Mouse (Mus musculus): Measurements from ENCODE around the gene Fxyd2. TPM values are rescaled to one million over a fixed set of nuclear protein-coding genes. Genes with fewer than 3 reads are reported as not detected.

The Fxyd2 gene
- polyA plus RNA-seq, 1 experiment from 2014 or later = 1.1 TPM

- Histone ChIP-seq H3K4me2 (no peak overlapping the region), H3K36me3 (no peaks in the 10 kb centered on the region), H3K9ac (no peak overlapping the region), H3K9me3 (no peaks in the 10 kb centered on the region), H3K4me1 (peaks cover 26% of the 10 kb centered on the region), H3K27me3 (replicated peaks) (peaks cover 80% of the 10 kb centered on the region), H3K27ac (replicated peaks) (no peak overlapping the region), H3K4me3 (no peak overlapping the region)
- ATAC-seq (ENCODE audit: extremely low read depth, insufficient number of reproducible peaks, low FRiP score, low TSS enrichment) = no peak
- WGBS = 13% methylated on average over 5 of the region's 5 CpGs
Measured at GRCm38 (mm10) chr9:45429392-45429791, 29.9 kb downstream of the Fxyd2 start.

- Histone ChIP-seq H3K27ac (replicated peaks) (no peak overlapping the region), H3K9me3 (no peaks in the 10 kb centered on the region), H3K4me1 (peaks cover 26% of the 10 kb centered on the region), H3K4me2 (peak overlapping the region; percentile 75), H3K9ac (peak overlapping the region; percentile 62), H3K4me3 (peak overlapping the region; percentile 50), H3K36me3 (no peaks in the 10 kb centered on the region), H3K27me3 (replicated peaks) (peaks cover 86% of the 10 kb centered on the region)
- 3% methylated on average over 47 of the region's 54 CpGs for WGBS
- ATAC-seq (ENCODE audit: extremely low read depth, insufficient number of reproducible peaks, low FRiP score, low TSS enrichment) = no peak
Measured at GRCm38 (mm10) chr9:45429951-45430697, 30.7 kb downstream of the Fxyd2 start.

- peak overlapping the region; percentile 50 for H3K4me3 ChIP-seq
- WGBS = 2% methylated on average over 17 of the region's 17 CpGs
- peaks cover 26% of the 10 kb centered on the region for H3K4me1 ChIP-seq
- no peaks in the 10 kb centered on the region for H3K36me3 ChIP-seq
- H3K9me3 ChIP-seq = no peaks in the 10 kb centered on the region
- H3K4me2 ChIP-seq = peak overlapping the region; percentile 75
- peaks cover 91% of the 10 kb centered on the region for H3K27me3 ChIP-seq (replicated peaks)
- H3K27ac ChIP-seq (replicated peaks) = no peak overlapping the region
- peak overlapping the region; percentile 62 for H3K9ac ChIP-seq
- no peak for ATAC-seq (ENCODE audit: extremely low read depth, insufficient number of reproducible peaks, low FRiP score, low TSS enrichment)
Measured at GRCm38 (mm10) chr9:45430698-45430959, 31.2 kb downstream of the Fxyd2 start.

GRCm38 (mm10) chr9:45431150-45431549 lies 31.7 kb downstream of the Fxyd2 start:
- ATAC-seq (ENCODE audit: extremely low read depth, insufficient number of reproducible peaks, low FRiP score, low TSS enrichment) = no peak
- Histone ChIP-seq H3K9ac (no peak overlapping the region), H3K4me1 (peaks cover 26% of the 10 kb centered on the region), H3K27me3 (replicated peaks) (peaks cover 91% of the 10 kb centered on the region), H3K9me3 (no peaks in the 10 kb centered on the region), H3K4me2 (peak overlapping the region; percentile 75), H3K36me3 (no peaks in the 10 kb centered on the region), H3K27ac (replicated peaks) (no peak overlapping the region), H3K4me3 (peak overlapping the region; percentile 50)
- 3% methylated on average over 26 of the region's 26 CpGs for WGBS

- no peak overlapping the region for H3K4me3 ChIP-seq
- peaks cover 81% of the 10 kb centered on the region for H3K27me3 ChIP-seq (replicated peaks)
- H3K36me3 ChIP-seq = no peaks in the 10 kb centered on the region
- H3K4me2 ChIP-seq = no peak overlapping the region
- H3K9me3 ChIP-seq = no peaks in the 10 kb centered on the region
- no peak overlapping the region for H3K9ac ChIP-seq
- ATAC-seq (ENCODE audit: extremely low read depth, insufficient number of reproducible peaks, low FRiP score, low TSS enrichment) = no peak
- H3K27ac ChIP-seq (replicated peaks) = no peak overlapping the region
- WGBS = 69% methylated on average over 12 of the region's 12 CpGs
- peaks cover 18% of the 10 kb centered on the region for H3K4me1 ChIP-seq
Measured at GRCm38 (mm10) chr9:45432639-45433038, 33.2 kb downstream of the Fxyd2 start.

GRCm38 (mm10) chr9:45433119-45433518 lies 33.6 kb downstream of the Fxyd2 start:
- ATAC-seq (ENCODE audit: extremely low read depth, insufficient number of reproducible peaks, low FRiP score, low TSS enrichment) = no peak
- 73% methylated on average over 9 of the region's 9 CpGs for WGBS
- H3K27ac ChIP-seq (replicated peaks) = no peak overlapping the region
- no peak overlapping the region for H3K4me3 ChIP-seq
- no peaks in the 10 kb centered on the region for H3K36me3 ChIP-seq
- H3K4me2 ChIP-seq = no peak overlapping the region
- H3K4me1 ChIP-seq = peaks cover 18% of the 10 kb centered on the region
- H3K9me3 ChIP-seq = no peaks in the 10 kb centered on the region
- H3K27me3 ChIP-seq (replicated peaks) = peaks cover 78% of the 10 kb centered on the region
- H3K9ac ChIP-seq = no peak overlapping the region

- peaks cover 78% of the 10 kb centered on the region for H3K27me3 ChIP-seq (replicated peaks)
Measured at GRCm38 (mm10) chr9:45434171-45434570, 34.7 kb downstream of the Fxyd2 start.

GRCm38 (mm10) chr9:45439025-45439424 lies 39.6 kb downstream of the Fxyd2 start:
- 66% methylated on average over 4 of the region's 4 CpGs for WGBS
- H3K9ac ChIP-seq = no peak overlapping the region
- H3K9me3 ChIP-seq = no peaks in the 10 kb centered on the region
- H3K4me1 ChIP-seq = no peaks in the 10 kb centered on the region
- peaks cover 68% of the 10 kb centered on the region for H3K27me3 ChIP-seq (replicated peaks)
- no peak overlapping the region for H3K4me2 ChIP-seq
- no peak overlapping the region for H3K27ac ChIP-seq (replicated peaks)
- no peak for ATAC-seq (ENCODE audit: extremely low read depth, insufficient number of reproducible peaks, low FRiP score, low TSS enrichment)
- H3K4me3 ChIP-seq = no peak overlapping the region
- H3K36me3 ChIP-seq = no peaks in the 10 kb centered on the region

More at GRCm38 (mm10) chr9:45434171-45434570, 34.7 kb downstream of the Fxyd2 start:
- no peak for ATAC-seq (ENCODE audit: extremely low read depth, insufficient number of reproducible peaks, low FRiP score, low TSS enrichment)
- Histone ChIP-seq H3K9me3 (no peaks in the 10 kb centered on the region), H3K4me2 (no peak overlapping the region), H3K4me3 (no peak overlapping the region), H3K27ac (replicated peaks) (no peak overlapping the region), H3K9ac (no peak overlapping the region), H3K4me1 (peaks cover 18% of the 10 kb centered on the region), H3K36me3 (no peaks in the 10 kb centered on the region)
- WGBS = 76% methylated on average over 2 of the region's 2 CpGs

- no peak for ATAC-seq (ENCODE audit: extremely low read depth, insufficient number of reproducible peaks, low FRiP score, low TSS enrichment)
- H3K4me2 ChIP-seq = no peak overlapping the region
- no peaks in the 10 kb centered on the region for H3K9me3 ChIP-seq
- no peak overlapping the region for H3K4me3 ChIP-seq
- WGBS = 70% methylated on average over 16 of the region's 16 CpGs
- peaks cover 57% of the 10 kb centered on the region for H3K27me3 ChIP-seq (replicated peaks)
- H3K9ac ChIP-seq = no peak overlapping the region
- no peak overlapping the region for H3K27ac ChIP-seq (replicated peaks)
- no peaks in the 10 kb centered on the region for H3K4me1 ChIP-seq
- H3K36me3 ChIP-seq = no peaks in the 10 kb centered on the region
Measured at GRCm38 (mm10) chr9:45440083-45440784, 40.8 kb downstream of the Fxyd2 start.

GRCm38 (mm10) chr9:45444251-45444798 lies 44.9 kb downstream of the Fxyd2 start:
- Histone ChIP-seq H3K9me3 (no peaks in the 10 kb centered on the region), H3K4me3 (no peak overlapping the region), H3K4me2 (no peak overlapping the region), H3K36me3 (no peaks in the 10 kb centered on the region), H3K27ac (replicated peaks) (no peak overlapping the region), H3K27me3 (replicated peaks) (peaks cover 68% of the 10 kb centered on the region), H3K4me1 (no peaks in the 10 kb centered on the region), H3K9ac (no peak overlapping the region)
- 68% methylated on average over 5 of the region's 5 CpGs for WGBS
- no peak for ATAC-seq (ENCODE audit: extremely low read depth, insufficient number of reproducible peaks, low FRiP score, low TSS enrichment)

- no peaks in the 10 kb centered on the region for H3K36me3 ChIP-seq
- whole genome bisulfite sequencing = 68% methylated on average over 4 of the region's 4 CpGs
- H3K4me3 ChIP-seq = no peak overlapping the region
- H3K9me3 ChIP-seq = no peaks in the 10 kb centered on the region
- ATAC-seq (ENCODE audit: extremely low read depth, insufficient number of reproducible peaks, low FRiP score, low TSS enrichment) = no peak
- H3K27me3 ChIP-seq (replicated peaks) = peaks cover 37% of the 10 kb centered on the region
- no peak overlapping the region for H3K27ac ChIP-seq (replicated peaks)
- no peak overlapping the region for H3K4me2 ChIP-seq
- no peaks in the 10 kb centered on the region for H3K4me1 ChIP-seq
- H3K9ac ChIP-seq = no peak overlapping the region
Measured at GRCm38 (mm10) chr9:45449658-45450057, 50.2 kb downstream of the Fxyd2 start.

Data from heart, embryonic 13.5 days (tissue).